In genomic region chr12:78918227-78919078, GRCm38 (mm10) we compare ENCODE assay signal across 8 mouse cellular contexts. TPM values are rescaled to one million over a fixed set of nuclear protein-coding genes. Genes with fewer than 3 reads are reported as not detected.
DNase-seq lines count a peak whose midpoint lies in the region; ATAC-seq and TF ChIP-seq lines count a peak whose summit lies in the region.

No protein-coding gene starts in this region.

- H3K9me3 ChIP-seq in erythroblast, embryonic 14.5 days (ENCODE audit: control insufficient read depth, low read length) = peaks cover 6% of the 10 kb centered on the region; the same call in 1 of the 2 replicates
- peaks cover 6% of the 10 kb centered on the region; the same call in 1 of the 2 replicates for H3K9me3 ChIP-seq in heart, embryonic 12.5 days (replicated peaks)
- no peaks in the 10 kb centered on the region for H3K9me3 ChIP-seq in kidney, embryonic 16.5 days (ENCODE audit: low read length)

- no peak overlapping the region for H3K27ac ChIP-seq in heart, embryonic 12.5 days (ENCODE audit: poor library complexity, severe bottlenecking)
- no peak overlapping the region for H3K27ac ChIP-seq in kidney, embryonic 16.5 days (ENCODE audit: low read length)

- peak overlapping the region; percentile 15 for H3K4me3 ChIP-seq in erythroblast, embryonic 14.5 days (replicated peaks)
- no peak overlapping the region for H3K4me3 ChIP-seq in heart, embryonic 12.5 days
- H3K4me3 ChIP-seq in kidney, embryonic 16.5 days (ENCODE audit: low read length) = peak overlapping the region; percentile 10; the same call in 1 of the 2 replicates

- WGBS in heart, embryonic 12.5 days = 15% methylated on average over 11 of the region's 11 CpGs
- WGBS in kidney, embryonic 16.5 days = 17% methylated on average over 11 of the region's 11 CpGs

- DNase-seq in CD4-positive, CD25-positive, alpha-beta regulatory T cell, adult 2 months (ENCODE audit: low read depth, low spot score) = peak; percentile 93
- DNase-seq in brain, embryonic 14.5 days (ENCODE audit: low read depth) = peak; percentile 93
- peak; percentile 87 for DNase-seq in liver
- peak; percentile 82 to 87 for DNase-seq in spleen, postnatal 36 days (ENCODE audit: low spot score in 2 of 2)

- no peak for TF ChIP-seq POLR2A in brain, embryonic 14.5 days (IDR thresholded peaks at IDR 0.05; ENCODE audit: borderline replicate concordance, extremely low read depth, insufficient read depth, insufficient read length, poor library complexity, severe bottlenecking)

- TF ChIP-seq CTCF in brain, embryonic 14.5 days (IDR thresholded peaks at IDR 0.05; ENCODE audit: borderline replicate concordance, extremely low read depth, insufficient read depth, insufficient read length) = peak; percentile 94

- peaks cover 24% of the 10 kb centered on the region for H3K36me3 ChIP-seq in erythroblast, embryonic 14.5 days (ENCODE audit: control insufficient read depth)
- no peaks in the 10 kb centered on the region for H3K36me3 ChIP-seq in heart, embryonic 12.5 days
- no peaks in the 10 kb centered on the region for H3K36me3 ChIP-seq in kidney, embryonic 16.5 days (ENCODE audit: insufficient read depth, low read length)

- no peak; the same call in 1 of the 2 replicates for ATAC-seq in heart, embryonic 12.5 days (ENCODE audit: insufficient number of reproducible peaks, low FRiP score)
- peak; percentile 77 for ATAC-seq in kidney, embryonic 16.5 days (ENCODE audit: low FRiP score, low TSS enrichment)
- ATAC-seq in monocyte, adult 5-6 weeks (replicated peaks; ENCODE audit: insufficient number of reproducible peaks, low FRiP score, low TSS enrichment, poor library complexity, severe bottlenecking) = peak; percentile 84

- H3K27me3 ChIP-seq in erythroblast, embryonic 14.5 days (ENCODE audit: control insufficient read depth) = 0 out of 2 replicates have a peak, but pooled peaks cover 2% of the 10 kb centered on the region
- H3K27me3 ChIP-seq in heart, embryonic 12.5 days (replicated peaks) = peaks cover 10% of the 10 kb centered on the region
- H3K27me3 ChIP-seq in kidney, embryonic 16.5 days (ENCODE audit: insufficient read depth, low read length) = peaks cover 9% of the 10 kb centered on the region; the same call in 1 of the 2 replicates

- H3K4me2 ChIP-seq in heart, embryonic 12.5 days = peak overlapping the region; percentile 52
- H3K4me2 ChIP-seq in kidney, embryonic 16.5 days (replicated peaks; ENCODE audit: low read depth, low read length) = peak overlapping the region; percentile 38

- peaks cover 45% of the 10 kb centered on the region for H3K4me1 ChIP-seq in erythroblast, embryonic 14.5 days (ENCODE audit: control insufficient read depth)
- H3K4me1 ChIP-seq in heart, embryonic 12.5 days (replicated peaks) = peaks cover 3% of the 10 kb centered on the region; the same call in 1 of the 2 replicates
- peaks cover 3% of the 10 kb centered on the region; the same call in 1 of the 2 replicates for H3K4me1 ChIP-seq in kidney, embryonic 16.5 days (ENCODE audit: insufficient read depth, low read length)

- H3K9ac ChIP-seq in heart, embryonic 12.5 days = no peak overlapping the region
- H3K9ac ChIP-seq in kidney, embryonic 16.5 days (replicated peaks; ENCODE audit: low read length) = no peak overlapping the region

RNA-seq across cellular contexts. Expression of gene Plek2, which starts 11.7 kb away (rescaled TPM):
- 0.53 and 0.62 TPM in 2 replicates for polyA plus RNA-seq in brain, embryonic 14.5 days (2012; rRNA removed)
- polyA plus RNA-seq in erythroblast, embryonic 14.5 days (2012) = 8.1 and 8.2 TPM in 2 replicates
- polyA plus RNA-seq in heart, embryonic 12.5 days (2016; fragmentation: Nextera tagmentation; extraction: Ambion mirVana) = 9.9 and 11.3 TPM in 2 replicates
- 4.0 and 4.7 TPM in 2 replicates for polyA plus RNA-seq in kidney, embryonic 16.5 days (2015; fragmentation: Nextera tagmentation; extraction: Ambion mirVana)
- total RNA-seq in monocyte, adult 5-6 weeks (2017) = not detected in 3 replicates

RNA-seq across cellular contexts. Expression of gene Eif2s1, which starts 56.8 kb away (rescaled TPM):
- polyA plus RNA-seq in brain, embryonic 14.5 days (2012; rRNA removed) = 48.4 and 50.7 TPM in 2 replicates
- 2.0 and 2.1 TPM in 2 replicates for polyA plus RNA-seq in erythroblast, embryonic 14.5 days (2012)
- 160 TPM in 2 replicates for polyA plus RNA-seq in heart, embryonic 12.5 days (2016; fragmentation: Nextera tagmentation; extraction: Ambion mirVana)
- polyA plus RNA-seq in kidney, embryonic 16.5 days (2015; fragmentation: Nextera tagmentation; extraction: Ambion mirVana) = 209 and 236 TPM in 2 replicates
- total RNA-seq in monocyte, adult 5-6 weeks (2017) = 55.0 to 78.3 TPM (median 61.4 TPM) in 3 replicates

RNA-seq across cellular contexts. Expression of gene Atp6v1d, which starts 57.0 kb away (rescaled TPM):
- polyA plus RNA-seq in brain, embryonic 14.5 days (2012; rRNA removed) = 75.5 and 78.7 TPM in 2 replicates
- polyA plus RNA-seq in erythroblast, embryonic 14.5 days (2012) = 0.70 and 1.2 TPM in 2 replicates
- 72.5 and 79.9 TPM in 2 replicates for polyA plus RNA-seq in heart, embryonic 12.5 days (2016; fragmentation: Nextera tagmentation; extraction: Ambion mirVana)
- polyA plus RNA-seq in kidney, embryonic 16.5 days (2015; fragmentation: Nextera tagmentation; extraction: Ambion mirVana) = 66.1 and 69.7 TPM in 2 replicates
- 51.9 to 61.1 TPM (median 55.7 TPM) in 3 replicates for total RNA-seq in monocyte, adult 5-6 weeks (2017)

Comparison
In these comparisons a context has a peak if more than half of its experiments do, and no peak if none do; other contexts are left out.
1. RNA of gene Eif2s1, which starts 56.8 kb away (polyA plus RNA-seq): 209 to 236 TPM in kidney, embryonic 16.5 days, 160 TPM in heart, embryonic 12.5 days and 48.4 to 50.7 TPM in brain, embryonic 14.5 days; 2.0 to 2.1 TPM in erythroblast, embryonic 14.5 days; every median in the first group is over 10 times any median in the second.
2. RNA of gene Atp6v1d, which starts 57.0 kb away (polyA plus RNA-seq): 75.5 to 78.7 TPM in brain, embryonic 14.5 days, 72.5 to 79.9 TPM in heart, embryonic 12.5 days and 66.1 to 69.7 TPM in kidney, embryonic 16.5 days; 0.70 to 1.2 TPM in erythroblast, embryonic 14.5 days; every median in the first group is over 10 times any median in the second.
3. Peak in every context shown above with its lines, with median percentiles within 50 percentile points of each other: DNase-seq.